Mouse (Mus musculus): Measurements from ENCODE around the gene Cutal. TPM values are rescaled to one million over a fixed set of nuclear protein-coding genes. Genes with fewer than 3 reads are reported as not detected.
A peak's percentile ranks its signal among the peaks of the same experiment; 100 is the strongest.
"Not testable (repeated sequence)": the region's sequence is repeated elsewhere in the genome, so short reads cannot be mapped to it uniquely, and the experiment has no call there.

The Cutal gene
- 0.14 and 0.16 TPM in 2 replicates for polyA plus RNA-seq (2015; fragmentation: Nextera tagmentation; extraction: Ambion mirVana)

GRCm38 (mm10) chr2:34874271-34874670 lies at the start of gene Cutal:
Cutal (plus strand) TSS chr2:34874396.
- no peak for ATAC-seq (replicated peaks; ENCODE audit: insufficient number of reproducible peaks, insufficient read depth, low FRiP score, low read depth)
- WGBS = 4% methylated on average over 14 of the region's 14 CpGs
- H3K4me3 ChIP-seq = peak within 1 kb of the TSS; percentile 38

DNA sequence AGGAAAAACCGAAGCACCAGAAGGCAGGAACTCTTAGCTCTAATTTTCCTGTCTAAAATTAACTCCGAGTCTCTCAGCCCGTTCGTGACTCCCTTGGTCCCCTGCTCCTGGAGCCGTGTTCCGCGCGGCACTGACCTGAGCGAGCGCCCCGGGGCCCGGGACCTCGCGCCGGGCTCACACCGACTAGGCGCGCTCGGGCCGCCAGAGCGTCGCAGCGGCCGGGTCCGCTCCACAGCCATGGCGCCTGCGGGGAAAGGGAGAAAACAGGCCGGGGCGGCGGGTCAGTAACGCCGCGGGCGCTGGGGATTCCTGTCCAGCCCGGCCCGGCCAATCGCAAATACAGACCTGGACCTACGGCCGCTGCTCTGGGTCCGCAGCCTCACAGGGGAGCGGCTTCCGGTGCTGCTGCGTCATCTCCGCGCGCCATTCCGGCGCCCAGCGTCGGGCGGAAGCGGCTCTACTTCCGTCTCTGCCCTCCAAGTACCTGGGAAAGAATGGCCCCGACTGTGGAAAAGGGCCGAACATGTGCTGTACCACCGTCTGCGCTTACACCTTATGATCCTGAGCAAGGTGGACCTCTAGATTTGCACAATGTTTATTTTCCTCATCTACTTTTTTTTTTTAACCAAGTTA lies 48.3 kb upstream of the Cutal start, which contains the start of gene Fbxw2:
TSS of gene Fbxw2 (minus strand) at position 485 of the 633 bp plus-strand sequence.
- Histone ChIP-seq H3K27me3 (0 out of 2 replicates have a peak, but pooled peaks cover 4% of the 10 kb centered on the region), H3K4me3 (peak within 1 kb of the TSS; percentile 98), H3K4me1 (replicated peaks) (peaks cover 21% of the 10 kb centered on the region), H3K9ac (peak within 1 kb of the TSS; percentile 98), H3K4me2 (peak within 1 kb of the TSS; percentile 72), H3K27ac (peak within 1 kb of the TSS; percentile 88), H3K9me3 (replicated peaks) (no peaks in the 10 kb centered on the region), H3K36me3 (peaks cover 6% of the 10 kb centered on the region; the same call in 1 of the 2 replicates)
- ATAC-seq (replicated peaks; ENCODE audit: insufficient number of reproducible peaks, insufficient read depth, low FRiP score, low read depth) = peak; percentile 90
- WGBS = under 1% methylated on average over 57 of the region's 57 CpGs

More at GRCm38 (mm10) chr2:34874271-34874670, at the start of gene Cutal:
- H3K27me3 ChIP-seq = peaks cover 32% of the 10 kb centered on the region
- H3K27ac ChIP-seq = no peak within 1 kb of the TSS
- H3K9me3 ChIP-seq (replicated peaks) = no peaks in the 10 kb centered on the region
- H3K36me3 ChIP-seq = no peaks in the 10 kb centered on the region
- peak within 1 kb of the TSS; percentile 62 for H3K4me2 ChIP-seq
- H3K9ac ChIP-seq = 0 out of 2 replicates have a peak within 1 kb of the TSS, but pooled peaks have one; percentile 29
- peaks cover 16% of the 10 kb centered on the region for H3K4me1 ChIP-seq (replicated peaks)

- Histone ChIP-seq H3K27me3 (0 out of 2 replicates have a peak, but pooled peaks cover 4% of the 10 kb centered on the region), H3K27ac (peak overlapping the region; percentile 88), H3K9me3 (replicated peaks) (no peaks in the 10 kb centered on the region), H3K4me3 (peak overlapping the region; percentile 98), H3K36me3 (0 out of 2 replicates have a peak, but pooled peaks cover 5% of the 10 kb centered on the region), H3K4me1 (replicated peaks) (peaks cover 21% of the 10 kb centered on the region), H3K4me2 (peak overlapping the region; percentile 72), H3K9ac (peak overlapping the region; percentile 45)
- 34% methylated on average over 20 of the region's 21 CpGs for WGBS
- ATAC-seq (replicated peaks; ENCODE audit: insufficient number of reproducible peaks, insufficient read depth, low FRiP score, low read depth) = no peak
Measured at GRCm38 (mm10) chr2:34826460-34827231, 47.5 kb upstream of the Cutal start.

GRCm38 (mm10) chr2:34827591-34827990 lies 46.6 kb upstream of the Cutal start:
- H3K27me3 ChIP-seq = 0 out of 2 replicates have a peak, but pooled peaks cover 4% of the 10 kb centered on the region
- H3K9ac ChIP-seq = no peak overlapping the region
- no peak for ATAC-seq (replicated peaks; ENCODE audit: insufficient number of reproducible peaks, insufficient read depth, low FRiP score, low read depth)
- 86% methylated on average over 4 of the region's 4 CpGs for WGBS
- no peaks in the 10 kb centered on the region for H3K9me3 ChIP-seq (replicated peaks)
- H3K4me1 ChIP-seq (replicated peaks) = peaks cover 21% of the 10 kb centered on the region
- H3K4me3 ChIP-seq = no peak overlapping the region
- 0 out of 2 replicates have a peak, but pooled peaks cover 2% of the 10 kb centered on the region for H3K36me3 ChIP-seq
- no peak overlapping the region for H3K4me2 ChIP-seq
- no peak overlapping the region for H3K27ac ChIP-seq

DNA sequence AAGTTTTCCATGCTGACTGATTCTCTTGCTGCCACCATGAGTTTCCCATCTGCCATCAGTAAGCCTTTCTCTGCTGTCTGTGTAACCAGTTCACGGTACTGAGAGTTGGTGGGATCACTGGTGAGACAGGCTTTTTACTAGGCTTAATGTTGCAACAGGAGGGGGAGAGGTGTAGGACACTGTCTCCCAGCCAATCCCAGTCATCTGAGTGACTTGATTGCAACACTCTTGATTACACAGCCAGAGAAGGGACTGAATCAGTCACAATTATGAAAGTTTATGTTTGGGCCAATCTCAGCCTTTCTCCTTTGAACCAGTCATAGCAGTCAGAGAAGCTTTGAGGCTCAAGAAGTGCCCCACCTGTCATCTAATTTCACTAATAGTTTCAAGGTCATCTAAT lies 46.2 kb upstream of the Cutal start:
- 0 out of 2 replicates have a peak, but pooled peaks cover 4% of the 10 kb centered on the region for H3K27me3 ChIP-seq
- no peaks in the 10 kb centered on the region for H3K9me3 ChIP-seq (replicated peaks)
- peaks cover 21% of the 10 kb centered on the region for H3K4me1 ChIP-seq (replicated peaks)
- H3K27ac ChIP-seq = no peak overlapping the region
- no peak overlapping the region for H3K4me2 ChIP-seq
- WGBS = 79% methylated on average over 1 of the region's 1 CpGs
- H3K4me3 ChIP-seq = no peak overlapping the region
- no peaks in the 10 kb centered on the region for H3K36me3 ChIP-seq
- no peak for ATAC-seq (replicated peaks; ENCODE audit: insufficient number of reproducible peaks, insufficient read depth, low FRiP score, low read depth)
- no peak overlapping the region for H3K9ac ChIP-seq

GRCm38 (mm10) chr2:34830066-34830465 lies 44.1 kb upstream of the Cutal start:
- H3K4me1 ChIP-seq (replicated peaks); ATAC-seq (replicated peaks; ENCODE audit: insufficient number of reproducible peaks, insufficient read depth, low FRiP score, low read depth); H3K27ac ChIP-seq; H3K4me2 ChIP-seq; H3K27me3 ChIP-seq; H3K4me3 ChIP-seq; H3K9ac ChIP-seq; H3K36me3 ChIP-seq; H3K9me3 ChIP-seq (replicated peaks): not testable (repeated sequence)
- WGBS = 89% methylated on average over 17 of the region's 17 CpGs

- not testable (repeated sequence) for H3K4me3 ChIP-seq; ATAC-seq (replicated peaks; ENCODE audit: insufficient number of reproducible peaks, insufficient read depth, low FRiP score, low read depth); H3K9ac ChIP-seq; H3K27me3 ChIP-seq; H3K36me3 ChIP-seq; H3K27ac ChIP-seq; H3K4me1 ChIP-seq (replicated peaks); H3K9me3 ChIP-seq (replicated peaks); H3K4me2 ChIP-seq
- WGBS = 62% methylated on average over 11 of the region's 11 CpGs
Measured at GRCm38 (mm10) chr2:34832766-34833457, 41.3 kb upstream of the Cutal start, which contains the start of gene Gm34653. Gm34653 (plus strand) TSS chr2:34833007.

GRCm38 (mm10) chr2:34833624-34834023 lies 40.6 kb upstream of the Cutal start:
- no peak overlapping the region for H3K9ac ChIP-seq
- no peak overlapping the region for H3K4me3 ChIP-seq
- no peaks in the 10 kb centered on the region; the same call in 1 of the 2 replicates for H3K27me3 ChIP-seq
- H3K9me3 ChIP-seq (replicated peaks) = no peaks in the 10 kb centered on the region
- H3K4me2 ChIP-seq = no peak overlapping the region
- no peak overlapping the region for H3K27ac ChIP-seq
- H3K36me3 ChIP-seq = no peaks in the 10 kb centered on the region
- no peak for ATAC-seq (replicated peaks; ENCODE audit: insufficient number of reproducible peaks, insufficient read depth, low FRiP score, low read depth)
- H3K4me1 ChIP-seq (replicated peaks) = no peaks in the 10 kb centered on the region
- WGBS = 78% methylated on average over 17 of the region's 17 CpGs

DNA sequence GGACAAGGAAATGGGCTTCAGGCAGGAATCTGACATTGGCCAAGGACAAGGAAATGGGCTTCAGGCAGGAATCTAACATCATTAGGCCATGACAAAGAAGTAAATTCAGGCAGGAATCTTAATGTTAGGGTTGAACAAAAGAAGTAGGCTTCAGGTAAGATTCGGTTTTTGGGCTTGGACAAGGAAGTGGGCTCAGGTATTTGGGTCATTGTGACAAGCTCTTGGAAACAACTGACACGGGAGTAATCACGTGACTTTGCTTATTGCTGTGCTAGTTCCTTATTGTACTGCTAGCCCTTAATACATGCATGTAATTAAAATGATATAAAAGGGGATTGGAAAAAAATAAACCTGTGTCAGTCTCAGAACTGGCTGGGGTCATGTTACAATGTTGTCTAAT lies 38.5 kb upstream of the Cutal start:
- H3K4me1 ChIP-seq (replicated peaks) = no peaks in the 10 kb centered on the region
- H3K9me3 ChIP-seq (replicated peaks) = no peaks in the 10 kb centered on the region
- WGBS = 71% methylated on average over 3 of the region's 3 CpGs
- H3K27me3 ChIP-seq = no peaks in the 10 kb centered on the region; the same call in 1 of the 2 replicates
- no peak overlapping the region for H3K9ac ChIP-seq
- no peak for ATAC-seq (replicated peaks; ENCODE audit: insufficient number of reproducible peaks, insufficient read depth, low FRiP score, low read depth)
- no peaks in the 10 kb centered on the region for H3K36me3 ChIP-seq
- no peak overlapping the region for H3K4me3 ChIP-seq
- H3K27ac ChIP-seq = no peak overlapping the region
- H3K4me2 ChIP-seq = no peak overlapping the region

GRCm38 (mm10) chr2:34840143-34840542 lies 34.1 kb upstream of the Cutal start:
- H3K27me3 ChIP-seq; H3K27ac ChIP-seq; H3K9me3 ChIP-seq (replicated peaks); H3K4me1 ChIP-seq (replicated peaks); H3K36me3 ChIP-seq; ATAC-seq (replicated peaks; ENCODE audit: insufficient number of reproducible peaks, insufficient read depth, low FRiP score, low read depth); H3K4me2 ChIP-seq; H3K9ac ChIP-seq; H3K4me3 ChIP-seq: not testable (repeated sequence)
- 77% methylated on average over 5 of the region's 5 CpGs for WGBS

DNA sequence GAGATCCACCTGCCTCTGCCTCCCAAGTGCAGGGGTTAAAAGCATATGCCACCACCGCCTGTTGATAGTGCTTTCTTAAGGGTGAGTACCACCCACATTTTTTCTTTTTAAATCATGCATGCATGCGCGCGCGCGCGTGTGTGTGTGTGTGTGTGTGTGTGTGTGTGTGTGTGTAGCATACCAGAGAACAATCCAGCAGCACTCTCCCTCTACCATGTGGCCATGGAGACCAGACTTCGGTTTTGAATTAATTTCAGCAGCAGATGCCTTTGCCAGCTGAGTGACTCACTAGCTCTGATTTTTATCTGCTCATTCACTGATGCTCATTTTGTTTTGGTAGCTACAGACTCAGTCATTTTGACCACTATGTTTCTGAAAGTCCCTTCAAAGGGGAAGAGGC lies 32.5 kb upstream of the Cutal start:
- WGBS = 93% methylated on average over 8 of the region's 8 CpGs
- Histone ChIP-seq H3K36me3 (no peaks in the 10 kb centered on the region), H3K4me3 (no peak overlapping the region), H3K9me3 (replicated peaks) (no peaks in the 10 kb centered on the region), H3K4me2 (no peak overlapping the region), H3K27me3 (no peaks in the 10 kb centered on the region), H3K27ac (no peak overlapping the region), H3K9ac (no peak overlapping the region), H3K4me1 (replicated peaks) (no peaks in the 10 kb centered on the region)
- no peak for ATAC-seq (replicated peaks; ENCODE audit: insufficient number of reproducible peaks, insufficient read depth, low FRiP score, low read depth)
